Mouse (Mus musculus): ENCODE measurements at regions not wholly inside any gene's neighbourhood (a gene's known extent, or its start where the extent isn't known, plus 50 kb on each side); places are given as distances from the start of the nearest gene placed in this dataset.

DNA sequence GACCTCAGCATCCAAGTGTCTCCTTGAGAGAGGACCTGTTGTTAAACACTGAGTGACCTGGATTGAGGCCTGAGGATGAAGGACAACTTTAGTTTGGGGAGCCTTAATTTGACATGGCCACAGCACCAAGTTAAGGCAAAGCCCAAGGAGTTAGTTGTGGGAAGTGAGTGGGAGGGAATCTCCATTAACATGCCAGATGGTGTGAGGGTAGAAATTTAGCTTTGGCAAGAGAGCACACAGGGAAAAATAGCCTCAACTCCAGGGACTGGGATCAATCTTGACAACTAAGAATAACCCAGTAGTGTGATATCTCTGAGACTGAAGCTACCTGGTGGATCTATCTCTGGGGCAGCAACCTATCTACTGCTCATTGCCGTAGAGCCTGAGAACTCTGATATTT, 105.4 kb downstream of the Ahr start:
- no peak for DNase-seq (ENCODE audit: low read depth)

DNA sequence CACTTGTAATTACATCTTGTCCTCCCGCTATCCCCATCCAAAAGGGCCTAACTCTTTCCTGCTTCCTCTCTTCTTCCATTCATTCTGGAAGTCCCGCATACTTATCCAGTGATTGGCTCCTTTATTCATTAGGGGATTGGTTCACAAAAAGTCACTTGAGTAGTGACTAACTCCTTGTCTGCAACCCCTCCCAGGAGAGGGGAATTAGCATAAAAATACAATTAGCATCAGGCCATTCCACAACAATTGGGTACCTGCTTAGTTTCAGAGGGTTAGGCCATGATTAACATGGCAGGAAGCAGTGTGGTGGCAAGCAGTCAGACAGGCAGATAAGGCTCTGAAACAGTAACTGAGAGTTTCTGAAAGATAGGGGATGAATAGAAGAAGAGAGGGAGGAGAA, 115.6 kb downstream of the Ahr start:
- DNase-seq (ENCODE audit: low read depth) = no peak

DNA sequence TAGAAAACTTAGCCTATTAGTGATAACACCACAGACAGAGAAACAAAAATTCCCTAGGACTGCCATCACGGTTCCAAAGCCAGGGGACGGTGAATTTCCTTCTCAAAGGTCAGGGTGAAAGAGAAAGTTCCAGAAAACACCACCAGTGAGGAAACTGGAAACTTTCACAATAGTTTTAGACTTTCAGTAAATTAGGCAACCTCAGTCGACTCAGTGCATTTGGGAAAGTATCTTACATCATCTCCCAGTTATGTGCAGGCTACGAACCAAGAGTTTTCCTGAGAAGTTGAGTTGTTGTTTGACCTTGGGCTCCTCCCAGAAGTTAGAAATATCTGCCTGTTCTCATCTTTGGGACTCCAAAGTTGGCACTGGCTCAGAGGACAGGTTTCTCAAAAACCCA, 116.9 kb downstream of the Ahr start:
- no peak for DNase-seq (ENCODE audit: low read depth)

DNA sequence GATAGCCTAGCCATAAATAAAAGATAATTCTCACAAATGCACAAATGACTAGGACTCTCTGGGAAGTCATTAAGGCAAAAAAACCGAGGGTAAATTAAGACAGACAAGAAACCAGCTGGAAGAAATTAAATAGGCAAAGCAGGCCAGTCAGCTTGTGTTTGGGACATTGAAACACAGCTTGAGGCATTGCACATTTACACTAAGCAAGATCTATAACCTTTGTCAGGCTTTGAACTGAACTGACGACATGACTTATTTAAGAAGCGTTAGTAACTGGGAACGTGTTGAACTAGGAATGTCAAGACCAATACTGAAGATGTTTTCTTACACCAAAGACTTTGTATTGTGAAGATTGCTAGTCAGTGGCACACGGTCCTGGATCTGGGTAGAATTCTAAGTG, 118.3 kb downstream of the Ahr start:
- DNase-seq (ENCODE audit: low read depth) = no peak

DNA sequence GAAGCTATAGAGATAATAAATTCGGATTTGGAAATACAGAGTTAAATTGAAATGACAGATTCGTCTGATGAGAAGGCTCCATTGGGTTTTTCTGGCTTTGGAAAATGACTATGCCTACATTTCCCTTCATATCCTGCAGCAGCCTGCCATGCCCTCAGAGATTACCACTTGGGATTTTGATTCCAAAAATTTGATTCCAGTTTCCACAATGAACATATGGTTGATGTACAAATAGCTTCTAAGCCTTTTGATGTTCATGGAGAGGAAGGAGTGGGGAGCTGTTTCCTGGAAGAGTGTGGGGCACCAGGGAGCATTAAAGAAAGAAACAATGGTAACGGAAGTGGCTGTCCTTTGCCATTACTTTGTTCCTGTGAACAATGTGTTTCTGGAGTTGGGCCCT, 122.1 kb downstream of the Ahr start:
- no peak for DNase-seq (ENCODE audit: low read depth)

DNA sequence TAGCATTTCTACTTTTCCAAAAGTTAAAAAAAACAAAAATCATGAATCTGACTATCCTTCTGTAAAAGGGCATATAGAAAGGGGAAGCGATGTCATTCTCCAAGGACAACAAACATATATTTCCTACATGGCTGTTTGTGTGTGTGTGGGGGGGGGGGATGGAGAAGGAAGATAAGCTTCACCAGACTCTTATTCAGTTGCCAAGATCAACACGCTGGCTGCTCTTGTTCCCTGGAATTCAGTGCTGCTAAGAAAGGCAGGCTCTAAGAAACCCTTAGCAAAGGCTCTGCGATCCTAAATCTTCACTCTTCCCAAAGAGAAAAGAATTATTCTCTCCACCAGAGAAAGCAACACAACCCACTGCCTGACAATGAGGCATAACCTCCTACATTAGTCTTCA, 126.4 kb downstream of the Ahr start:
- no peak for DNase-seq (ENCODE audit: low read depth)

DNA sequence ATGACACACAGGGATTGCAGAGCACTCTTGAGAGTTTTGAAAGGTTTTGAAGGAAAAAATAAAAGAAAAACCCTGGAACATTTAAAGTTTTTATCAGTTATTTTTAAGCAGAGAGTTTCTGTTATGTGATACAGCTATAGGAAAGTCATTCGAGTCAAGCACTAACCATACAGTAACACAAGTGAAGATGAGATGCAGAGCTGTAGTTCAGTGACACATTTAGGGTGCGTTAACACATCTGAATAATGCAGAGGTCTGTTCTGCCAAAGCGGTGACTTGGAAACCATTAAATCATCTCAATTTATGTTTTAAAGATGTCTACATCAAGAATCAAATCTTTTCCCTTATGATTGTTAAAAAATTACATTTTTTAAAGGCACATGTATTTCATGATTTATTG, 126.8 kb downstream of the Ahr start:
- no peak for DNase-seq (ENCODE audit: low read depth)

DNA sequence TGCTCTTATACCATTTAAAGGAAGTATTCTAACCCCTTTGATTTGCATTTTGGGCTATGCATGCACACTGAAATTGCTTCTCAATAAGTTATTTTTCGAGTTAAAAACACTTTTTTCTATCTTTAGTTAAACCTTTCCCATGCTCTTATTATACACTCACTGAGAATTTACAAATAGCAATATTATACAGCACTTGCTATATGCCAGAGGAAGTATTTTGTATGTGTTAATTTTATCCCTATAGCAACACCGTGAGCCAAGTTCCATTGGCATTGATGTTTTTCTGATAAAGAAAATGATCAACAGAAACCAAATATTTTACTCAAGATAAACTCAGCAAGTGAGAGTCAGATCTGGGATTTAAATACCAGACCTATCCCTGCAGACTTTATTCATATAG, 133.0 kb downstream of the Ahr start:
- DNase-seq (ENCODE audit: low read depth) = no peak

DNA sequence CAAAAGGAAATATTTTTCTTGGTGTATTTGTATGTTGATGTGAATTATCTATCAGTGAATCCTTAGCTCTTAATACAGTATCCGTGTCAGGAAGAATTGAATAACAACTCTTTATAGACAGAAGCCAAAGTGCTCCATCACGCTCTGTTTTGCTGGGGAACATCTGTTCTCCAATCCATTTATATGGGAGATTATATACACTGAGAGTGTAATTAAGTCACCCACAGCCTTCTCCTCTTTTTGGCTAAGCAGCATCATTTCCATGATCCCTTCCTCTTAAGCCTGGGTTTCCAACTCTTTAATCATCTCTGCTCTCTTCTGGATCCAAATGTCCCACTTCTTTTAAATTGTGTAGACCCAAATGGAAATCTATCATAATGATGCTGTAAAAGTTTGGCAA, 133.6 kb downstream of the Ahr start:
- DNase-seq (ENCODE audit: low read depth) = no peak

DNA sequence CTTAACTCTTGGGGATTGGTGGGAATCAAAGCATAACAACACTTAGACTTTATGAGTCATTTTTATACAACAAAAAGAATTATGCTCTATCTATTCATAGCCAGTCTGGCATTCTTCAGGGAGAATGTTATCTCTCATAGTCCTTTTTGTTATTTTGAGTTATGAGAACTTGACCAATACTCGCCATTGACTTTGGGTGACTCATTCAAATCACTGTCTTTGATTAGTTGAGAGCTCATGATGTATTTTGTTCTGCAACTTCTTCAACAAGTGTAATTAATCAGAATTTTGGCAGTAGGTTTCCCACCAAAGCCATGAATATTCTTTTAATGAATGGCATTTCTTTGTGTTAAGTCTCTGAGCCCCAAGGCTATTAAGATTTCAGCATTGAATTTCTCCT, 139.6 kb downstream of the Ahr start:
- DNase-seq (ENCODE audit: low read depth) = no peak

DNA sequence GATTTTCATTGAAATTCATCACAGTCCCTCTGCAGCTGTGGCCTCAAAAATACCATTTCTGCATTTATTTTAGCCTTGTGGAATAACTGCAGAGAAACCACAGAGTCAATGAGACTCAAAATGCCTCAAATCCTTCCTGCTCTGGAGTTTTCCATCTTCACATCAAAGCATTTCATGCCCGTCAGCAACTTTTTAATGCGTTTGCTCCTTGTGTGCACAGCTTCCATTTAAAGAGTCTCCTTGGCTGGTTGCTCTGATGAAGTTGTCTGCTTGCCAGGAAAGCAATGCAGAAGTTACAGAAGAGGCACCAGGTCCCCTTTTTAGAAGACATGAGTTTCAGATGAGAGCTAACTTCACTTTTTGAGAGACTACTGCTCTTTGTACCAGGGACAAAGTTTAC, 142.7 kb downstream of the Ahr start:
- DNase-seq (ENCODE audit: low read depth) = no peak

DNA sequence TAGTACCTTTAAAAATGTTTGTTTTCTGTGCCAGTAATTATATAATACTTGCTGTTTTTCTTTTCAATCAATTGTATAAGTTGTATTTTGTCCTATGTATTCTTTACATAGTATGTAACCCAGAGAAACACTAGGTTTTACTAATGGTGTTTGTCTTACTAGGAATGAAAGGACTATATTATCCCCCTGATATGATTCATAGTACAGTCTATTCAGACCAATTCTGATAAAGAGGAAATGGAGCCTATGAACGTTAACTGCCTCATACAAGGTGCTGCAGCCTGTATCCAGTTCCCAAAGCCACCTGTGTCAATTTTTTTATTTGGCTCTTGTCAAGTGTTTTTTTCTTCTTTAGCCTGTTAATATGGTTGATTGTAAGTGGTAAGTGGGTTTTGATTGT, 144.6 kb downstream of the Ahr start:
- no peak for DNase-seq (ENCODE audit: low read depth)

DNA sequence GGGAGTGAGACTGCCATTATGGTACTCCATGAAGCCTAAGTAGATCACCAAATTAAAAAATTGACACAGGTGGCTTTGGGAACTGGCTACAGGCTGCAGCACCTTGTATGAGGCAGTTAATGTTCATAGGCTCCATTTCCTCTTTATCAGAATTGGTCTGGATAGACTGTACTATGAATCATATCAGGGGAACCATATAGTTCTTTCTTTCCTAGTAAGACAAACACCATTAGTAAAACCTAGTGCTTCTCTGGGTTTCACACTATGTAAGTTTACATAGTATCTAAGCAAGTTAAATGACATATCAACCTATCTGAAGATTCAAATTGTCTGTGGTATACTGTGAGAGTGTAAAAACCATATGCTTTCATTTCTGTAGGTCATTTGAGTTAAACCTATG, 145.0 kb downstream of the Ahr start:
- DNase-seq (ENCODE audit: low read depth) = no peak

DNA sequence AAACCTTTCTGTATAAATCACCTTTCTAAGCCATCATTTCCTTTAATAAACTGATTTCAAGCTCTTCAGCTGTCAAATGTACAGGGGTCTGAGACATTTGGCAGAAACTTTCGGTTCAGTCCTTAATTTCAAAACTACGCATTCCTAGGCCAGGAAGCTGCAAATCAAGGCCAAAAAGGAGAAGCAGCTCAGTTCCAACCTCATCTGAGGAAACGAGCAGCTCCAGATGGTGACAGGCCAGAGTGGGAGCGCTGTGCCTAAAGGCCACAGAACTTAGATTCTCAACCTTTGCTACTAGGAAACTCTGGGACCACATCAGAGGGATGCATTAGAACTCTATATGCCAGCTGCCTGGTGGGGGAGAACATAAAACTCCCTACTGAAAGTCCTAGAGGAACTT, 150.6 kb downstream of the Ahr start:
- no peak for DNase-seq (ENCODE audit: low read depth)

DNA sequence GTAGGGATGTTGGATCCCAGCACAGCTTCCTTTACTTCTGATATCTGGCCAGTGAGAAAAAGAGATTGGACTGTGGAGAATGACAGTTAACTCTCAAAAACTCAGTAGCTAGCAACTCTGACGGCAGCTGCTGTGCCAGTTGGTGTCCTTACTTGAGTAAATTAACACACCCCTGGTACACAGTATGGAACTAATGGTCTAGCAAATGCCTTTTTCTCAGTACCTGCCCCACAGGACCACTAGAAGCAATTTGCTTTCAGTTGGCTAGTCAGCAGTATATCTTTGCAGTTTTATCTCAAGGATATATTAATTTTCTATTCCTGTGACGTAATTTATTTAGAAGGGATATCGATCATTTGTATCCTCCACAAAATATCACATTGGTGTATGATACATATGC, 157.6 kb downstream of the Ahr start:
- no peak for DNase-seq (ENCODE audit: low read depth)

DNA sequence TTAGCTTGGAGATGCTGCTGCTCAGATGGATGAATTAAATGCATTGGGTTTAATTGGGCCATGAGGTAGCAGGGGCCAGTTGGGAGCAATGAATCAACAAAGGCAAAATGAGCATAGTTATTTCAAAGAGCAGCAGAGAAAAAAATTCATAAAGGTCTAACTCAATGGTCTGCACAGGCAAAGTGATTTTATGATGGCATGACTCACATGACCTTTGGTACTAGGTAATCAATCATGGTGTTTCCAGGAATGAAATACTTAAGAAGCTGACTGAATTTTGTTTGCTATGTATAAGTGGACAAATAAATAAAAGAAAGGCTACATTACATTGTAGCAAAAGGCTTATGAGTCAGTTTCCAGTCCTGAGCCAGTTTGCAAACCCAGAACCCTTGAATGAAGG, 158.5 kb downstream of the Ahr start:
- no peak for DNase-seq (ENCODE audit: low read depth)

DNA sequence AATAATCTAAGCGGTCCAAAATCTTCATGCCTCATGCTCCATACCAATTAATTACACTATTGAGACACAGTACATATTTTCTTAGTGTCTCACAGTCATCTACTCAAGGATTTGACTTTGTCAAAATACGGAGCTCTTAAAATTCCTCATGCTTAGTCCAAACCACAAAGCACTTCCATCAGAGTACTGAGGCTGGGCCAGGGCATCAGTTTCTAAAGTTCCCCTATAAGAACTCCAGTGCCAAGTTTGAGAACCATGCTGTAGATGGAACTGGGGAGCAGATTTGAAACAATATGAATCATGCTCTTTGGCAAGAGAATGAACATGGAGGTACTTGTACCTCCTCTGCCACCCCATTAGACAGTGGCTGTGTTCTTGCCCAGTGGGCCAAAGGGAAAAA, 176.9 kb downstream of the Ahr start:
- DNase-seq (ENCODE audit: low read depth) = no peak

DNA sequence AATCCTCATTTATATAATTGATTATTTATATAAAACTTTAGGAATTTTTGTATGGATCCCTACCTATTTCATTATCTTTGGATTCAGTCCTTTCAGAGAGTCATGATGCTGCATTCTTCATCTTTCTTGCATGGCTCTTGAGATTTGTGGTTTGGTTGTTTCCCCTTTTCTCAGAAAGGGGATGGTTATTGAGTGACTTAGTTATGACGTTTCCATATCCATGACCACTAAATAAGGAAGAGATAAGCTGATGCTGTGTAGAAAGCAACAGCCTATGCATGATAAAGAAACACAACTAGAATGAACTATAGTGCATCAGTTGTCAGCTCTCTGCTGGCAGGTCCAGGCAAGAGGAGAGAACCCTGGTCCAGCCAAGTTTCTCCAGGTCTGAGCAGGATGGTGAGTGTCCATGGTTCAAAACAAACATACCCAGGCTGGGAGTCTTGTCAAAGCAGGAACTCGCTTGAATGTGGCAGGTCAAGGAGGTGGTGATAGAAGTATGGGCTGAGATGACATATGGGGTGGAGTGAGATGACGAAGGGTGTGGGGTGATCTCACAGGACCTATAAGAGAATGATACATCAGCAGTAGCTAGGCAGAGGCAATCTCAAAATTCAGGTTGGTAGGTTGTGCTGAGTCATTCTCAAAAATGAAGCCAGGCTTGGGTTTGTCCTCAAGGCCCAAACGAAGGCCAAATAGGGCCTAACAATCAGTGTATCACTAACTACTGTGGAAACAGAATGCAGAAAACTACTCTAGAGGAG, 196.5 kb downstream of the Ahr start:
- no peak for DNase-seq (ENCODE audit: low read depth)

DNA sequence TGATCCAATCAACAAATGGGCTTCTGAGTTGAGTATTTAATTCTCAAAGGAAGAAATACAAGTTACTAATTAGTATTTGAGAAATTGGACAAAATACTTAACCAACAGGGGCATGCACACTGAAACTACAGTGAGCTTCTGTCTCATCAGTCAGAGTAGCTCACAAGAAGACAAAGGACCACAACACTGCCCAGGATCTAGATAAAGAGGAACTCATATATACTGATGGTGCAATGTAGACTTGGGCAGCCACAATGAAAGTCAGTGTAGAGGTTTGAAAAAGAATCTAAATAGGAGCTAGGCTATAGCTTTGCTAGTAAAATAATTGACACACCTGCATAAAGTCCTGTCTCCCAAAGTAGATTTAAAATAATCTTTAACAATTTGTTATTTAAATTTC, 198.5 kb downstream of the Ahr start:
- no peak for DNase-seq (ENCODE audit: low read depth)

DNA sequence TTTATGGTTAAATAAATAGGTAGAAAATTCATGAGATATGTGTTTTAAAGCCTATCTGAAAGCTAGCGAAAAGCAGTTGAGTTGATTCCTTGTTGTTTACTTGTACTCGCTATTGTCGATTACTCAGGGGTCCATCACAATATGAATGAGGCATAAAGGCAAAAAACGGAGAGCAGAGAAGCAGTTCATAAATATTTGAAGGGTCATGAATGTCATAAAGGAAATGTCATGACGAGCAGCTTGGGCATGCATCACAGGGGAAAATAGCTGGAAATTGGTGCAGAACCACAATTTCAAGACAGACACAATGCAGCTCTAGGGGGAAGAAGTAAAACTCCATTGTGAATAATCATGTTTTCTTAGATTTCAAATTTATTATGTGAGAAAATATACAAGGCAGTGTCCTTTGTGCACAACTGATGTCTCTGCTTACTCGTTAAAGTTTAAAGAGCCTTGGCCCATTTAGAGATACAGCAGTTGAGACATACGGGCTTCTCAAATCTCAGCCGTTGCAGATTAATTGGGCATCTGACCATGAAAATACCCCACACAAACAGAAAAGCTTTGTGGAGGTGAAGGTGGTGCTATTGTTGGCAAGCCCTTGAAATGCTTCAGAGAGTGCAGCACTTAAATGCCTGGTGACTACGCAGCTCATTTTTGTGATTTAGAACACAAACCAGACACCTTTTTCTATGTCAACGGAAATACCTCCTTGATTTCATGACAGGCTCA, 200.3 kb downstream of the Ahr start:
- no peak for DNase-seq (ENCODE audit: low read depth)

DNA sequence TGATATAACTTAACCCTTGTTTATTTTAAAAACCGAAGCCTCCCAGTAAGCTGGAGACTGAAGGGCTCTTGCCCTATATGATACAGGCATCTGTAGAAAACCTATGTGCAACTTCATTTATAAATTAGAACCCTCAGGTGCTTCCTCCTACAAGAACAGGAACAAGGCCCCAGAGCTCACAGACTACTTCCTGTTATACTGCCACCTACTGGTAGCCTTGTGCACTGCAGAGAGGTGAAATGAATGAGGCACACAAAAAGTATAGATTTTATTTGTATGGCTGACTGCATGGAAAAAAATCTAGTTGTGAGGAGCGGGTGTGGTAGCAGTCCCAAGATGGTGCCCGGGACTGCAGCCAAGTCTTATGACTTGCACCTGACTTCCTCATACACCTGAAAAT, 203.5 kb downstream of the Ahr start:
- peak; percentile 49 for DNase-seq (ENCODE audit: low read depth)

DNA sequence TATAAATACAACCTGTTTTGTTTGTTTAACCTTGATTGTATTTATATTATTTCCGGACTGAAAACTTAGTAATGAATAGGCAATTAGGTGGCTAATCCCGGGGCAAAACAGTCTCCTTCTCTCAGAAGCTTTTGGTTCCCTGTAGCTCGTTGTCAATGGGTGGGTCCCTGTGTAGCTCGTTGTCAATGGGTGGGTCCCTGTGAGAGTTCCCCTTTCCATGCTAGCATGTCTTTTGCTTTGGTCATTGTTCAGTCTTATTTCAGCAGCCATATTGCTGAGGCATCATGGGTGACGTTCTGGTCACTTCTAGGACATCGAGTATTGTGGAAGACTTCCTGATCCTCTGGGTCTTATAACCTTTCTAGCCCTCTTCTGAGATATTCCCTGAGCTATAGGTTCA, 205.1 kb downstream of the Ahr start:
- no peak for DNase-seq (ENCODE audit: low read depth)

DNA sequence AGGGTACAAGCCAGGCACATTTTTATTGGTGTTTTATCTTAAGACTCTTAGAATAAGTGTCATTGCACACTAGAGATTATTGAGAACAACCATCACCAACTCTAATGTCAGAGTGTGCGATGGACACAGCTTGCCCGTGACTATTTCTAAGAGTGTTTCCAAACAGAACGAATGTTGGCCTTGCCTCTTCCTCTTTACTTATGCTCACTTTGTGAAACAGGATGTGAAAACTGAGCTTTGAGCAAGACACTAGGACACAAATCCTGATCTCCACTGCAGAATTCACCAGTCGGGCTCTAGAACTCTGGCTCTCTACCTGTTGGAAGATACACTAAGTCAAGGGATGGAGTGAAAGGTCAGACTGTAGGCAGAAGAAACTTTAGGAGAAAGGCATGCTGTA, 215.3 kb downstream of the Ahr start:
- DNase-seq (ENCODE audit: low read depth) = no peak

DNA sequence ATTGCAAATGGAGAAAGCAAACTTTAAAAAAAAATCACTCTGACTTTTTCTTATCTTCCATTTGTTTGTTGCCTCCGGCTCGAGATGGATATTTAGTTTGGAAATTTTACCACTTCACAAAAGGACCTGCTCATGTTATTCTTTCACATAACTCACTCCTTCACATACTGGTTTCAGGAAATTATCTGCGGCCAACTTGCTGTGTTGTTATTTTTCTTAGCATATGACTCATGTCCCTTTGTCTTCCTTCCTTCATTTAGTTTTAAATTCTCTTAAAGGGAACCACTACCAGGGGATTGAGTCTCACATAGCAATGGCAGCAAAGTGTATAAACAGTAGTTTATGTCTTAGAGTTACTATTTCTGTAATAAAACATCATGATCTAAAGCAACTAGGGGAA, 217.8 kb downstream of the Ahr start:
- no peak for DNase-seq (ENCODE audit: low read depth)
